Mouse (Mus musculus) CH12.LX (cell line): ENCODE data around the gene Tex33.

Source experiments
- CHD2 ChIP-seq: IDR thresholded peaks from 2 replicates; pipeline ENCODE4 v1.6.1; 2011; ENCODE audit warnings: low read length, improper control_type of control experiment
- CTCF ChIP-seq, 2 experiments: IDR thresholded peaks in 1 of 2; conservative IDR thresholded peaks in 1 of 2; 2 replicates each; pipeline ENCODE4 v1.5.1; 2011 to 2012; ENCODE audit warnings: low read depth in 2 of 2, low read length in 2 of 2, improper control_type of control experiment in 1 of 2, inconsistent platforms in 1 of 2, mild to moderate bottlenecking in 1 of 2, moderate library complexity in 1 of 2
- EP300 ChIP-seq: IDR thresholded peaks from 2 replicates; pipeline ENCODE4 v1.6.1; 2011; ENCODE audit warnings: low read length, improper control_type of control experiment
- POLR2A ChIP-seq: IDR thresholded peaks from 2 replicates; pipeline ENCODE4 v1.6.1; 2011; ENCODE audit warnings: low read depth, mild to moderate bottlenecking, improper control_type of control experiment, low read length
- POLR2AphosphoS2 ChIP-seq: IDR thresholded peaks from 2 replicates; pipeline ENCODE4 v1.6.1; 2011; ENCODE audit warnings: low read depth, low read length, improper control_type of control experiment

GRCm38 (mm10) chr15:78406293-78406934, 10.7 kb upstream of the Tex33 start, which contains the start of gene Mpst:
- TF ChIP-seq CTCF (conservative IDR thresholded peaks at IDR 0.05 in 1 of 2, IDR thresholded peaks at IDR 0.05 in 1 of 2; ENCODE audit: low read depth in 2 of 2, low read length in 2 of 2) (no peak), CHD2 (0 out of 2 replicates have a peak, but pooled peaks have one; percentile 12), POLR2A (peak; percentile 77), POLR2AphosphoS2 (peak; percentile 61; the same call in 1 of the 2 replicates), EP300 (no peak)
